Mouse (Mus musculus) myocyte (in vitro differentiated cells): ENCODE data around the gene Trim43b. TPM values are rescaled to one million over a fixed set of nuclear protein-coding genes. Genes with fewer than 3 reads are reported as not detected.
A peak's percentile ranks its signal among the peaks of the same experiment; 100 is the strongest.
"Not testable (repeated sequence)": the region's sequence is repeated elsewhere in the genome, so short reads cannot be mapped to it uniquely, and the experiment has no call there.

Experiments used
- H3K27me3 ChIP-seq: one replicate; pipeline ENCODE4 v1.6.1; 2011; ENCODE audit not compliant: control insufficient read depth, insufficient read depth, insufficient read length
- H3K36me3 ChIP-seq: one replicate; pipeline ENCODE4 v1.6.1; 2011; ENCODE audit not compliant: control insufficient read depth, insufficient read depth
- H3K4me2 ChIP-seq: one replicate; pipeline ENCODE4 v1.6.1; 2011; ENCODE audit warnings: low read depth, control low read depth
- H3K4me3 ChIP-seq: one replicate; pipeline ENCODE4 v1.5.1; 2011; ENCODE audit warnings: mild to moderate bottlenecking, control low read depth, moderate library complexity
- H3K79me2 ChIP-seq: one replicate; pipeline ENCODE4 v1.6.1; 2011; ENCODE audit not compliant: control insufficient read depth, insufficient read depth
- H3ac ChIP-seq: one replicate; pipeline ENCODE4 v1.6.1; 2011; ENCODE audit not compliant: control insufficient read depth, insufficient read length
- polyA plus RNA-seq: library from polyadenylated mRNA; unstranded; fragments of >200 nt; fragmentation: generic; extraction: Trizol; gene quantifications from one replicate; pipeline ENCODE4 v1.2.1, GENCODE M21; 2012; ENCODE audit warnings: missing spikeins

Trim43b gene
- not detected for polyA plus RNA-seq

- H3K79me2 ChIP-seq, H3K36me3 ChIP-seq, H3K27me3 ChIP-seq, H3ac ChIP-seq, H3K4me2 ChIP-seq, H3K4me3 ChIP-seq: not testable (repeated sequence)
Observed at GRCm38 (mm10) chr9:89092735-89093134, at the start of gene Trim43b. Trim43b (minus strand) TSS chr9:89092835.

- H3K36me3 ChIP-seq, H3K4me2 ChIP-seq, H3K27me3 ChIP-seq, H3K79me2 ChIP-seq, H3ac ChIP-seq, H3K4me3 ChIP-seq: not testable (repeated sequence)
Observed at GRCm38 (mm10) chr9:89104576-89104975, 11.9 kb upstream of the Trim43b start.

GRCm38 (mm10) chr9:89086746-89087145 is 5.9 kb downstream of the Trim43b start:
- not testable (repeated sequence) for H3K27me3 ChIP-seq, H3K4me2 ChIP-seq, H3K36me3 ChIP-seq, H3K79me2 ChIP-seq, H3K4me3 ChIP-seq, H3ac ChIP-seq

- H3K36me3 ChIP-seq, H3K79me2 ChIP-seq, H3K27me3 ChIP-seq, H3ac ChIP-seq, H3K4me3 ChIP-seq, H3K4me2 ChIP-seq: not testable (repeated sequence)
Observed at GRCm38 (mm10) chr9:89079637-89080036, 13.0 kb downstream of the Trim43b start.

- H3K4me2 ChIP-seq, H3K4me3 ChIP-seq, H3K36me3 ChIP-seq: not testable (repeated sequence)
Observed at GRCm38 (mm10) chr9:89076508-89076907, 16.1 kb downstream of the Trim43b start.

GRCm38 (mm10) chr9:89067143-89067501 is 25.5 kb downstream of the Trim43b start:
- Histone ChIP-seq H3K4me3 (peak overlapping the region; percentile 6), H3K4me2 (peak overlapping the region; percentile 48)

More at GRCm38 (mm10) chr9:89076508-89076907, 16.1 kb downstream of the Trim43b start:
- H3K27me3 ChIP-seq, H3ac ChIP-seq, H3K79me2 ChIP-seq: not testable (repeated sequence)

GRCm38 (mm10) chr9:89066378-89067142 is 26.1 kb downstream of the Trim43b start:
- Histone ChIP-seq H3K4me2 (peak overlapping the region; percentile 48), H3K4me3 (peak overlapping the region; percentile 6)
- H3ac ChIP-seq, H3K79me2 ChIP-seq, H3K27me3 ChIP-seq, H3K36me3 ChIP-seq: not testable (repeated sequence)

More at GRCm38 (mm10) chr9:89067143-89067501, 25.5 kb downstream of the Trim43b start:
- H3K79me2 ChIP-seq, H3K27me3 ChIP-seq, H3ac ChIP-seq, H3K36me3 ChIP-seq: not testable (repeated sequence)

Other genes with a start within 250 kb of the Trim43b start
- gene Bcl2a1a, start 135.9 kb downstream of the Trim43b start, polyA plus RNA-seq = not detected
- not detected for gene Bcl2a1b, start 106.4 kb upstream of the Trim43b start, polyA plus RNA-seq
- gene Gm29094, start 106.5 kb upstream of the Trim43b start, polyA plus RNA-seq = not detected
- gene Mthfs, start 117.8 kb upstream of the Trim43b start, polyA plus RNA-seq = 6.4 TPM